Mouse (Mus musculus) right cerebral cortex, postnatal 4 days (tissue): ENCODE measurements around the gene Tatdn2.
"Not testable (repeated sequence)": the region's sequence is repeated elsewhere in the genome, so short reads cannot be mapped to it uniquely, and the experiment has no call there.

ENCODE experiments used
- DNase-seq: peaks from one replicate; pipeline ENCODE4 v3.0.0-alpha.2; 2022

The Tatdn2 gene

DNA sequence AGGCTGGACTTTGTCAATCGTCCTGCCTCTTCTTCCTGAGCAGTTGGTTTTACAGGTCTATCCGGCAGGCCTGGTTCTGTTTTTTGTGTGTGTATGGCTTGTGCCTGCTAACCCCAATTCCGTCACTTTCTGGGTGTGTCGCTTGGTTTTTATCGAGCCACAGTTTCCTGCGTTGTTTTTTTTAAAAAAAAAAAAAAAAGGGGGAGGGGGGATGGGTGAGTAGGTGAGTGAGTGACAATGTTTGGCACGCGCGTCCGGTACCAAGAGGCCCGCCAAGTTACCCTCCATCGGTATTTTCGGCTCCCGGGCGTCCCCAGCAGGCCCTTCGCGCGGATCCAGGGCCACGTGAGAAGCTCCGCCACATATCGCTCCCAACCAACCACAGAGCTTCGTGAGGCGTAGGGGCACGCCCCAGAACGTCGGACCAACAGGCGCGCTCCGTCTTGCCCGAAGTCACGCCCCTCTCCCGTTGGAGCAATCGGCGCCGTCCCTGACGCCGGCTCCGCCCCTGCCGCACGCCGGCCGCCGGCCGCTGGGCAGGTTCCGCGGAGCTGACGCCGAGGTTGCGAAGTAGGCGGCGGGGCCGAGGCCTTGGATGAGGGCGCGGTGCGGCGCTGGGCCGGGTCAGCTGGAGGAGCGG, at the start of gene Tatdn2:
Gene Tatdn2, plus strand, starts transcription at position 469 of the 640 bp plus-strand sequence.
- DNase-seq: peak; percentile 86

- no peak for DNase-seq
Measured at GRCm38 (mm10) chr6:113649346-113650196, 47.3 kb upstream of the Tatdn2 start.

DNA sequence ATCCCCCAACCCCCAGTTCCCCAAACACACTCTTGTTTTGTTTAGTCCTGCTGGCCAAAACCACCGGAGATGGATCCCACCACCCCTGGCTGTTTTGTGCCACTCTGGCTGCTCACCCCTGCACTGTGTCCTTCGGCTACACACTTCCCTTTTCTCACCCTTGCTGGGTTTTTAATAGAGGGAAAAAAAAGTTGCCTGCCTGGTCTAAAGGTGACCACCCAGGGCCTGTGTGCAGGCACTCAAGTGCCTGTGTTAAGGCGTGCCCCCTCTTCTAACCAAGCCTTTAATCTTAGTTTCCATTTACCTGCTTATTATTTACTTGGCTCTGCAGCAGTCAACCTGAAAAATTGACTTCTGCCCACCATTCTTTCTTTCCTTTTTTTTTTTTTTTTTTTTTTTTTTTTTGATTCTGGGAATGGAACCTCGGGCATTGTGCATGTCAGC, 46.6 kb upstream of the Tatdn2 start:
- no peak for DNase-seq

DNA sequence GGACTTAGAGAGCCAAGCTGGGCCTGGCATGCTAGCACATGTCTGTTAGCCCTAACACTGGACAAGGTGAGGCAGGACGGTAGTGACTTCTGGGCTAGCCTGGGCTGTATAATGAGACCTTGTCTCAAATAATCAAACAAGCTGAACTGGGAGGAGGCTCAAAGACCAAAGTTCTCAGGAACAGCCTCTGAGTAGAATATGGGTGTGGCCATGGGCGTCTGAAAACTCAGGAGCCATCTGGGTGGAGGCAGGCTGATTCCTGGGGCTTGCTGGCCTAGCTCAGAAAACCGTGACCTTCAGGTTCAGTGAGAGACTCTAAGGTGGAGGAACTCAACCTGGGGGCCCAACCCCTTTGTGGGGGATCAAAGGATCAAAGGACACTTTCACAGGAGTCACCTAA, 45.2 kb upstream of the Tatdn2 start:
- no peak for DNase-seq

DNA sequence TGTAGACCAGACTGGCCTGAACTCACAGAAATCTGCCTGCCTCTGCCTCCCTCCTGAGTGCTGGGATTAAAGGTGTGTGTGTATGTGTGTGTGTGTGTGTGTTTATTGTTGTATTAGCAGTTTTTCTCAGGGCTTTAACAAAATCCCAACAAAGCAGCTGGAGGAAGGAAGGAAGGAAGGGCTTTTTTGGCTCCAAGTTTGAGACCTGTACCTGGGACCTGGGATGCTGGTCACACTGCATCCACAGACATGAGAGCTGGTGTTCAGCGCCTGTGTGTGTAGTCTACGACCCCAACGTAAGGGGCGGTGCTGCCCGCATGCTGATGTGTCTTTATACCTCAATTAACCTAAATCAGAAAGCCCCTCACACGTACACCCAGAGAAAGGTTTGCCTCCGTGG, 43.3 kb upstream of the Tatdn2 start:
- DNase-seq: no peak

DNA sequence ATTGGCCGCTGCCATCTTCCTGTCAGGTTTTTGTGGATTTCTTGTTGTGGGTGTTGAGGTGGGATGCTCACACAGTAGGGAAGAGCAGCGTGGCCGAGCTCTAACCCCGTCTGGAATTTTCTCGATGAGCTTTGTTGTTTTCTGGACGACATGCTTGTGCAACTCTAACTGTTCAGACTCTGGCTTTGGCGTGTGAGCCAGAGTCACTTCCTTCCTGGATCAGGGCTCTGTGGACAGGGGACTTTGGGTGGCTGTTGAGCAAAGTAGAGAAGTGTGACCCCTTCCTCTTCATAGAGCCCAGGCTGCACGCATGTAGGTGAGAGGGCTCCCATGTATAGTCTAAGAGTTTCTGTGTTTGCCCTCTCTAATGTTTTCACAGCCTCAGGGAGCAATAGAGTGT, 42.7 kb upstream of the Tatdn2 start:
- no peak for DNase-seq

DNA sequence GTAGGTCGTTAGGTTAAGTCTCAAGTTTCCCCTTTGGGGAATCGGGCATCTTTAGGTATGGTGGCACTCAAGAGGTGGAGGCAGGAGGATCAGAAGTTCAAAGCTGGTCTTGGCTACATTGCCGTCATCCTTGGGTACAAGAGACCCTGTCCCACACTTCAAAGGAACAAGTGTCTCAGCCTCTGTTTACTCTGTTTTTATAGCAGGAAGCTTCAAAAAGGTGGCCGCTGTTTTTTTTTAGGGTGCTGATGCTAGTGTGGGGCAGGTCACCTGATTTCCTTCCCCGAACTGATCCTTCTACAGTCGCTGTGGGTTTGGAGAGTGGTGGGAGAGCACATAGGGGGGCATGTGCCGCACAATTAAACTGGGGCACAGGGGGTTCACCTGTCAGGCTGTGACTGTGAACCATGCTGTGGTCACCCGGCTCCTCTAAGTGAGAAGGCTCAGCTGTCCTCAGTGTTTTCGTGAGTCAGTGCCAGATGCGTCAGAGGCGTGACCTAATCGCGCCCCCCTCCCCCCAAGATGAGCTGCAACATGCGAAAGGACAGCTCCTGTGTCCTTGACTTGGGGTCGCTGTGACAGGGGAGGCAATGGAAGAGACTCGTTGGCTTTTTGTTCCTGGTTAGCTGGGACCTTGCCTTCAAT, 42.0 kb upstream of the Tatdn2 start:
- no peak for DNase-seq

- DNase-seq: no peak
Measured at GRCm38 (mm10) chr6:113655475-113655874, 41.4 kb upstream of the Tatdn2 start.

- no peak for DNase-seq
Measured at GRCm38 (mm10) chr6:113656847-113657246, 40.0 kb upstream of the Tatdn2 start.

- no peak for DNase-seq
Measured at GRCm38 (mm10) chr6:113658226-113658625, 38.6 kb upstream of the Tatdn2 start.

GRCm38 (mm10) chr6:113659648-113660491, 37.0 kb upstream of the Tatdn2 start:
- DNase-seq: no peak

DNA sequence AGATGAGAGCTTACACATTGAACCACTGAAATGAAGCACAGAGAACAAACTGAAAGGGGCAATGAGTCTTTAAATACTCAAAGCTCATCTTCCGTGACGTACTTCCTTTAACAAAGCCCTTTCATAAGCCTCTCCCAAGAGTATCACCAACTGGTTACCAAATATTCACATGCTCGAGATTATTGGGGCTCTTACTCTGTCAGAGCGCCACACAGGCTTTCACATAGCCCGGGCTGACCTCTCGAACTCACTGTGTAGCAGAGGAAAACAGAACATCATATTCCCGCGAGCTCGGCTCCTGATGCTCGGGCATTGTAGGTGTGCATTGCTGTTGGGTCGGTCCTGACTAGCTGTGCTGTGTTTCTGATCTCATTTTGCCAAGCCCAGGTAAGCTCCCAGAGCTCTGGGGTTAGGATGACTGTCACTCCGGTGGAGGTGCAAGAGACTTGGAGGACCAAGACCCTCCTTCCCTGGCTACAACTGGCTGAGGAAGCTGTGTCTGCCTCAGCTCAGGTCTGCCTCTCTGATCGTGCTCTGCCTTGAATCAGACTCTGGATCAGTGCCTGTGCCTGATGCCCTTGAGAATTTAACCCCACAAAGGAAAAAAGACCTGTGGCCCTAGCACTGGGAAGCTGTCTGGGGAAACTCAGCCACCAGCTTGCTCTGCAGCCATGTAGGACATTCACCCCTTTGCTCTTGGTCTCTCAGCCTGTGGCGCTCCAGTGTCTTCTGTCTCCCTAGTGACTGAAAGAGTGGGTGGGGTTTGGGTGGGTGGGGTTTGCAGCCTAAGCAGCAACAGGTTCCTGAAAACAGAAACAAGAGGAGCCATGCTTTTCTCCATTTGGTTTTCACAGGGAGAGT, 36.1 kb upstream of the Tatdn2 start:
- no peak for DNase-seq

GRCm38 (mm10) chr6:113661353-113662241, 35.3 kb upstream of the Tatdn2 start:
- DNase-seq: peak; percentile 32

GRCm38 (mm10) chr6:113662964-113663700, 33.7 kb upstream of the Tatdn2 start:
- DNase-seq: no peak

- DNase-seq: no peak
Measured at GRCm38 (mm10) chr6:113664305-113664704, 32.5 kb upstream of the Tatdn2 start.

DNA sequence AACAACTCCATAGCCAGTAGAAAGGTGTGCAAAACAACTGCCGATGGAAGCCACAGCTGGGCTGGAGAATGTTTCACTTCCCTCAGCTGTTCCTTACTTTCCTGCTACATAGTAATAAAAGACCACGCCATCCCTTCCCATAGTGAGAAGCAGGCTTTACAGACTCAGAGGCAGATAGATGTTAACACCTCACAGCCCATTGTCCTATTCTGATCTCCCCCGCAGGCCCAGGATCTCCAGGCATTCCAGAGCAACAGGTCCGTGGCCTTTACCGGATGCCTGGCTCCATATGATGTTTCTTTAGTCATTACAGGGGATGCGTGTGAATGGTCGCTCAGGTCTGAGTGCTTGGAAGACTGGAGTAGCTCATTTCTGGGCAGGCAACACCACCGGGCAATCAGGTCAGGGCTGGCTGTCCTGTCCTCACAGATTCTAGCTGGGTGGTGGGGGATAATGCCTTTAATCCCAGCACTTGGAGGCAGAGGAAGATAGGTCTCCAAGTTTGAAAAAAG, 29.2 kb upstream of the Tatdn2 start:
- no peak for DNase-seq

DNA sequence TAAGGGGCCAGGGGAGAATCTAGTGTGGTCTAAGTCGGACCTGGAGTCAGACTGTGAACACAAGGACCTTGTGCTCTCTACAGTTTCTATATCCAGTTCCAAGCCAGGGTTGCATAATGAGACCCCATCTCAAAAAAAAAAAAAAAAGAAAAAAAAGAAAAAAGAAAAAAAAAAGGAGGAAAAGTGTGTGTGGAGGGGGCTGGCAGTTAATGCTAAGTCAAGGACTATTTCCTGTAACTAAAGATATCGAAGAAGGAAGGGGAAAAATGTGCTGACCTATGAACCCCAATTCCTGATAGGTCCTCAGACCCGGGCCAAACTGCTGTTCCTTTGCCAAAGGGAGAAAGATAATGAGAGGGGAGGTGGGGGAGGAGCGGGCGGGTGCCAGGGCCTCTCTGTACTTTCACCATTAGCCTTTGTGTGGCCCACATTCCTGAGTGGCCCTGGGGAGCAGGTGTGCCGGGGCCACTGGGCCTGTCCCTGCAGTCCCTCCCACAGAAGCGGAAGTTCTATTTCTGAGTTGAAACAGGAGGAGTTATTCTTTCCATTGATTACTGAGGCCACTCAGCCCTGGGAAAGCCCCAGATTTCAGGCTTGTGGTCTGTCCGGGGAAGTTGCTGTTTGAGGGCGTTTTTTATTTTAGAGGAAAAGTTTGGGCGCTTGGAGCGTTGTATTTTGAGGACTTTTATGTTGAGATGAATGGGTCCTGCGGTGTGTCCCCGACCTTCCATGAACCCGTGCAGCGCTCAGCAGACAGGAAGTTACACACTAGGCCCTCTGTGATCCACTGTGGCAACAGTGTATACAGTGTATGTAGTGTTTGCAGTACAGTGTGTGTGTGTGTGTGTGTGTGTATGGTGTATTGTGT, 28.3 kb upstream of the Tatdn2 start:
- no peak for DNase-seq

- DNase-seq: no peak
Measured at GRCm38 (mm10) chr6:113669821-113670220, 27.0 kb upstream of the Tatdn2 start.

DNA sequence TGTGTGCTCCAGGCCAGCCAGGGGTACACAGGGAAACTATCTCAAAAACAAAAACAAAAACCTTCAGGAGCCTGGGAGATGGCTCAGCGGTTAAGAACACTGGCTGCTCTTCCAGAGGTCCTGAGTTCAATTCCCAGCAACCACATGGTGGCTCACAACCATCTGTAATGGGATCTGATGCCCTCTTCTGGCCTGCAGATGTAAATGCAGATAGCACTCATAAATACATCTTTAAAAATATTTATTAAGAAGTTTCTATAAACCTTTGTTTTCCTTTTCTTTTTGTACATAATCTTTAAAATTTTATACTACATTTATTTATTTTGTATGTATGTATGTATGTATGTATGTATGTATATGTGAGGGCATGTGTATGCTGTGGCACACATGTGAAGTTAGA, 24.8 kb upstream of the Tatdn2 start:
- DNase-seq: not testable (repeated sequence)
